Mouse (Mus musculus): Measurements from ENCODE around the gene Trank1. TPM values are rescaled to one million over a fixed set of nuclear protein-coding genes. Genes with fewer than 3 reads are reported as not detected.
A peak's percentile ranks its signal among the peaks of the same experiment; 100 is the strongest.

Gene Trank1
- polyA plus RNA-seq, 1 experiment from 2014 or later: 0.34 TPM

DNA sequence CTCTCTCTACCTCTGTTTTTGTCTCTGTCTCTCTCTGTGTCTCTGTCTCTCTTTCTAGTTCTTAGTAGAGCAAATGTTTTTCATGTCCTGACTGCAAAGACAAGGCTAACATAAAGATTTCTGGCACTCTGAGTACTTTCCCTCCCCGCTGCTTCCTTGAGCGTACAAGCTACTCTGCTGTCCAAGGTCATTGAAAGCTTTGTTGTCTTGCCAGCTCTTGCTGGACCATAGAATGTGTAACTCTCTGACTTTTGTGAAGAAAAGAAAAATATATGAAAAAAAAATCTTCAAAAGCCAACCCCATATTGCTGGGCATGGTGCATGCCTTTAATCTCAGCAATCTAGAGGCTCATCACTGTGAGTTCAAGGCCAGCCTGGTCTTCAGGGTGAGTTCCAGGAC is 12.9 kb upstream of the Trank1 start:
- no peak for TF ChIP-seq CTCF (IDR thresholded peaks at IDR 0.05; ENCODE audit: low read depth)
- WGBS: 30% methylated on average over 2 of the region's 2 CpGs
- DNase-seq: peak; percentile 82
- Histone ChIP-seq H3K36me3 (ENCODE audit: insufficient read depth) (no peaks in the 10 kb centered on the region), H3K27me3 (ENCODE audit: insufficient read depth, low read length) (no peaks in the 10 kb centered on the region), H3K9me3 (ENCODE audit: low read depth, low read length) (no peaks in the 10 kb centered on the region), H3K4me3 (ENCODE audit: low read depth, low read length) (no peak overlapping the region), H3K4me1 (ENCODE audit: insufficient read depth) (no peaks in the 10 kb centered on the region), H3K27ac (ENCODE audit: low read depth) (no peak overlapping the region), H3K9ac (no peak overlapping the region), H3K4me2 (no peak overlapping the region)
- ATAC-seq (ENCODE audit: insufficient read depth): peak; percentile 71; the same call in 1 of the 2 replicates

- H3K27ac ChIP-seq (ENCODE audit: low read depth): no peak overlapping the region
- no peak overlapping the region for H3K4me2 ChIP-seq
- H3K36me3 ChIP-seq (ENCODE audit: insufficient read depth): no peaks in the 10 kb centered on the region
- no peaks in the 10 kb centered on the region for H3K9me3 ChIP-seq (ENCODE audit: low read depth, low read length)
- ATAC-seq (ENCODE audit: insufficient read depth): no peak
- no peak for DNase-seq
- no peak overlapping the region for H3K4me3 ChIP-seq (ENCODE audit: low read depth, low read length)
- no peaks in the 10 kb centered on the region for H3K27me3 ChIP-seq (ENCODE audit: insufficient read depth, low read length)
- WGBS: 57% methylated on average over 12 of the region's 12 CpGs
- no peak overlapping the region for H3K9ac ChIP-seq
- no peaks in the 10 kb centered on the region for H3K4me1 ChIP-seq (ENCODE audit: insufficient read depth)
- no peak for TF ChIP-seq CTCF (IDR thresholded peaks at IDR 0.05; ENCODE audit: low read depth)
These were observed 9.2 kb upstream of the Trank1 start for GRCm38 (mm10) chr9:111302196-111302831.

DNA sequence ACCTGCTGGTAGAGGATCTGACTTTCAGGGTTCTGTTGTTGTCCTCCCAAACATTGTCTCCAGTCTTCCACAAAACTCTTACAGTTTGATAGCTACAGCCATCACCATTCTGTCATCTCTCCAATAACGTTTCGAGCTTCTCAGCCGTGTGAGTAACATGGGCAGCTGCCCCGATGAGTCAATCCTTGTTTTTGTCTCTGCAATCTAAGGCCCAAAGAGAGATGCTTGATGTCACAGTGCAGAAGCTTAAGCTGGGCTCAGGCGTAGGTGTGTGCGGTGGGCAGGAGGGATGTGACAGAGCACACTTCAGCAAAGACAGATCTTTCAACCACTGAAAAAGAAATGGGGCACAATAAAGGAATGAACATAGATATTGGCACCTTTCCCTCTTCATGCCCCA is 7.5 kb upstream of the Trank1 start:
- no peaks in the 10 kb centered on the region for H3K36me3 ChIP-seq (ENCODE audit: insufficient read depth)
- H3K9ac ChIP-seq: no peak overlapping the region
- WGBS: 87% methylated on average over 6 of the region's 6 CpGs
- H3K4me1 ChIP-seq (ENCODE audit: insufficient read depth): no peaks in the 10 kb centered on the region
- no peak overlapping the region for H3K4me3 ChIP-seq (ENCODE audit: low read depth, low read length)
- H3K27me3 ChIP-seq (ENCODE audit: insufficient read depth, low read length): no peaks in the 10 kb centered on the region; the same call in 1 of the 2 replicates
- no peak overlapping the region for H3K4me2 ChIP-seq
- TF ChIP-seq CTCF (IDR thresholded peaks at IDR 0.05; ENCODE audit: low read depth): no peak
- H3K9me3 ChIP-seq (ENCODE audit: low read depth, low read length): no peaks in the 10 kb centered on the region
- DNase-seq (no peak), ATAC-seq (ENCODE audit: insufficient read depth) (no peak)
- no peak overlapping the region for H3K27ac ChIP-seq (ENCODE audit: low read depth)

DNA sequence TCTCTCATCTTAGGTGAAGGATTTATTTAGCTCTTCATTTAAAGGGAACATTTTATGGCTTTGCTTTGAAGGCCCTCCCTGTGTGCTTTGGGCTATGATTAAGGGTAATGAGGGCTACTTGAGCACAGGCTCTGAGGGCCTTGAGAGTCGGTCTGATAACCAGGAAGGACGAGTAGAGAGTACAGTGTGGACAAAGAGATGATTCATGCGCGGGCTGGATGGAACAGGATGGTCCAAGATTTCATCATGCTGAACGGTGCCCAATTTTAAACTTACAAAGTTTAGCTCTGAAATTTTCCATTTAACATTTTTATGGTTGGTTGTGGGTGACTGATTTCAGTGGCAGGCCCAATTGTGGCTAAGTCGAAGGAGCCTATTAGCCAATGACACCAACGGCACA is 5.4 kb upstream of the Trank1 start:
- no peaks in the 10 kb centered on the region for H3K4me1 ChIP-seq (ENCODE audit: insufficient read depth)
- H3K36me3 ChIP-seq (ENCODE audit: insufficient read depth): no peaks in the 10 kb centered on the region
- 67% methylated on average over 7 of the region's 7 CpGs for WGBS
- peaks cover 11% of the 10 kb centered on the region; the same call in 1 of the 2 replicates for H3K9me3 ChIP-seq (ENCODE audit: low read depth, low read length)
- no peak overlapping the region for H3K9ac ChIP-seq
- no peak overlapping the region for H3K4me2 ChIP-seq
- DNase-seq: no peak
- TF ChIP-seq CTCF (IDR thresholded peaks at IDR 0.05; ENCODE audit: low read depth): no peak
- H3K4me3 ChIP-seq (ENCODE audit: low read depth, low read length): no peak overlapping the region
- H3K27ac ChIP-seq (ENCODE audit: low read depth): no peak overlapping the region
- H3K27me3 ChIP-seq (ENCODE audit: insufficient read depth, low read length): peaks cover 15% of the 10 kb centered on the region
- ATAC-seq (ENCODE audit: insufficient read depth): no peak

DNA sequence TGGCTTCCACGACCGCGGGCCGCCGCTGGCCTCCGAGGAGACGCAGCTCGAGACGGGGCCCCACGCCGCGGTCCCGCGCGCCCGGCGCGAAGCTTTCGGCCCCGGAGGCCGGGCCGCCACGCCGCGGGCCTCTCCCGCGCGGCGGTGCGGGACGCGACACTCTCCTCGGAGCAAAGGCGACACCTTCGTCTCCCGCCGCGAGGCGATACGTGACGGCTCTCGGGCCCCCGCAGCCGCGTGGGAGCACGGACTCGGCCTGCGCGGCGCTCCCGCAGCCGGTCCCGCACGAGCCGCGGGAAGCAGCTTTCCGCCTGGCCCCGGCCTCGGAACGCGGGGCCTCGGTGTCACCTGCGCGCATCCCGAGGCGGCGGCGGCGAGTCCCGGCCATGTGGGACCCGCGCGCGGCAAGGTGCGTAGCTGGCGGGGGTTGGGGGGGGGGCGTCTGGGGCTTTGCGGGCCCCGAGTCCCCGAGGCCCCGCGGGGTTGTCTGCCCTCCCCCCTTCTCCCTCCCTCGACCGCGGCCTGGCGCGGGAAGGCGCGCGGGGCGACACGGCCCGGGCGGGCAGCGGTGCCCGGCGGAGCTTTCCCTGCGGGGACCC is 403 bp downstream of the Trank1 start:
- under 1% methylated on average over 69 of the region's 98 CpGs for WGBS
- Histone ChIP-seq H3K4me1 (ENCODE audit: insufficient read depth) (no peaks in the 10 kb centered on the region), H3K36me3 (ENCODE audit: insufficient read depth) (no peaks in the 10 kb centered on the region), H3K9ac (peak overlapping the region; percentile 29; the same call in 1 of the 2 replicates), H3K4me2 (peak overlapping the region; percentile 81), H3K4me3 (ENCODE audit: low read depth, low read length) (peak overlapping the region; percentile 45), H3K27ac (ENCODE audit: low read depth) (no peak overlapping the region), H3K9me3 (ENCODE audit: low read depth, low read length) (peaks cover 11% of the 10 kb centered on the region; the same call in 1 of the 2 replicates), H3K27me3 (ENCODE audit: insufficient read depth, low read length) (peaks cover 52% of the 10 kb centered on the region)
- peak; percentile 29; the same call in 1 of the 2 replicates for ATAC-seq (ENCODE audit: insufficient read depth)
- no peak for TF ChIP-seq CTCF (IDR thresholded peaks at IDR 0.05; ENCODE audit: low read depth)
- DNase-seq: peak; percentile 4

DNA sequence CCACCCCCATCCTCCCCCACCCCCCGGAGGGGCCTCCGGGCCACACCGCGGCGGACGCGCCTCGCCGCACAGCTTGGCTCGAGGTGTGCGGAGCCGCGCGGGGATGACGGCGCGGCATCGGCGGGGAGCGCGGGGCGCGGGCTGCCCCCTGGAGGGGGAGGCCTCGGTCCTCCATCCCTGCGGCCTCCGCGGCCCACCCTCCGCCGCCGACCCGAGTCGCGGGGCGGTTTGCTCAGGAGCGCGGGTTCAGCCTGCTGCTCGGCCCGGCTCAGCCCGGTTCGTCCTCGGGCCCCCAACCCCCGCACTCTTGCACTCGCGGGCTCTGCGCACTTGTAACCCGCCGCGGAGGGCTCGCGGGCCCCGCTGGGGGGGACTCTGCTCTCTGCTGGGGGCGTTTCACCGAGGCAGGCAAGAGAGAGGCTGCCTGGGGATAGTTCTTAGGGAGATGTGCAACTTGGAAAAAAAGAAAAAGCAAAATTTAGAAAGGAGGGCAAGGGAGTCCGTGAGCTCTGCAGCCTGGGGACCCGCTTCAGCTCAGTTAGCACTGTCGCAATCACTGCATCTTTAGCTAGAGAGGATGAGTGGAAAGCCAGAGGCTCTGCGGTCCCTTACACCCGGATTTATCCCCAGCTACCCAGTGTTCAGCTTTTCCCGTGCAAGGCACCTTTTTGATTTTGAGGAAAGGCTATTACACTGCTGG is 1.1 kb downstream of the Trank1 start:
- no peaks in the 10 kb centered on the region for H3K4me1 ChIP-seq (ENCODE audit: insufficient read depth)
- no peak for TF ChIP-seq CTCF (IDR thresholded peaks at IDR 0.05; ENCODE audit: low read depth)
- peaks cover 52% of the 10 kb centered on the region for H3K27me3 ChIP-seq (ENCODE audit: insufficient read depth, low read length)
- WGBS: 1% methylated on average over 53 of the region's 59 CpGs
- peaks cover 11% of the 10 kb centered on the region; the same call in 1 of the 2 replicates for H3K9me3 ChIP-seq (ENCODE audit: low read depth, low read length)
- H3K27ac ChIP-seq (ENCODE audit: low read depth): no peak overlapping the region
- peak overlapping the region; percentile 81 for H3K4me2 ChIP-seq
- peak overlapping the region; percentile 45 for H3K4me3 ChIP-seq (ENCODE audit: low read depth, low read length)
- DNase-seq (peak; percentile 13), ATAC-seq (ENCODE audit: insufficient read depth) (no peak; the same call in 1 of the 2 replicates)
- H3K36me3 ChIP-seq (ENCODE audit: insufficient read depth): no peaks in the 10 kb centered on the region
- peak overlapping the region; percentile 29; the same call in 1 of the 2 replicates for H3K9ac ChIP-seq

DNA sequence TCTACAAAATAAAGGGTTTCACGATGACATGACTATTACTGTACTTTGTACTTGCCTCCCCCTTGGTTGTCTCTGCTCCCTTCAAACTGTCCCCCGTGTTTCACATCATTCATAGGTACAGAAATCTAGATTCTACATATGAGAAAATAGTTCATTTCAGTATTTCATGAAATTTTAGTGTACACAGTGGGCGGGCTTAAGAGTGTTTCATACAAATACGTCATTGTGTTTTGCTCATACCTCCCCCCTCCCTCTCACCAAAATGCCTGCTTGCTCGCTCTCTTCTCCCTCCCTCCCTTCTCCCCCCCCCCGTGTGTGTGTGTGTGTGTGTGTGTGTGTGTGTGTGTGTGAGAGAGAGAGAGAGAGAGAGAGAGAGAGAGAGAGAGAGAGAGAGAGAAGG is 1.8 kb downstream of the Trank1 start:
- DNase-seq (no peak), ATAC-seq (ENCODE audit: insufficient read depth) (no peak)
- H3K9ac ChIP-seq: no peak overlapping the region
- no peaks in the 10 kb centered on the region for H3K36me3 ChIP-seq (ENCODE audit: insufficient read depth)
- TF ChIP-seq CTCF (IDR thresholded peaks at IDR 0.05; ENCODE audit: low read depth): no peak
- no peak overlapping the region for H3K27ac ChIP-seq (ENCODE audit: low read depth)
- H3K27me3 ChIP-seq (ENCODE audit: insufficient read depth, low read length): peaks cover 52% of the 10 kb centered on the region
- no peak overlapping the region for H3K4me2 ChIP-seq
- no peaks in the 10 kb centered on the region for H3K4me1 ChIP-seq (ENCODE audit: insufficient read depth)
- H3K4me3 ChIP-seq (ENCODE audit: low read depth, low read length): no peak overlapping the region
- peaks cover 11% of the 10 kb centered on the region; the same call in 1 of the 2 replicates for H3K9me3 ChIP-seq (ENCODE audit: low read depth, low read length)
- WGBS: 12% methylated on average over 6 of the region's 6 CpGs

Data from lung, embryonic 14.5 days (tissue).